Mouse (Mus musculus) 3T3-L1 (cell line): ENCODE results near the gene 2610528J11Rik.
A peak's percentile ranks its signal among the peaks of the same experiment; 100 is the strongest.
"Not testable (repeated sequence)": the region's sequence is repeated elsewhere in the genome, so short reads cannot be mapped to it uniquely, and the experiment has no call there.

Source experiments
- DNase-seq: peaks from one replicate; pipeline ENCODE4 v3.0.0-alpha.2; 2015; ENCODE audit warnings: low read depth, low spot score

2610528J11Rik gene

DNA sequence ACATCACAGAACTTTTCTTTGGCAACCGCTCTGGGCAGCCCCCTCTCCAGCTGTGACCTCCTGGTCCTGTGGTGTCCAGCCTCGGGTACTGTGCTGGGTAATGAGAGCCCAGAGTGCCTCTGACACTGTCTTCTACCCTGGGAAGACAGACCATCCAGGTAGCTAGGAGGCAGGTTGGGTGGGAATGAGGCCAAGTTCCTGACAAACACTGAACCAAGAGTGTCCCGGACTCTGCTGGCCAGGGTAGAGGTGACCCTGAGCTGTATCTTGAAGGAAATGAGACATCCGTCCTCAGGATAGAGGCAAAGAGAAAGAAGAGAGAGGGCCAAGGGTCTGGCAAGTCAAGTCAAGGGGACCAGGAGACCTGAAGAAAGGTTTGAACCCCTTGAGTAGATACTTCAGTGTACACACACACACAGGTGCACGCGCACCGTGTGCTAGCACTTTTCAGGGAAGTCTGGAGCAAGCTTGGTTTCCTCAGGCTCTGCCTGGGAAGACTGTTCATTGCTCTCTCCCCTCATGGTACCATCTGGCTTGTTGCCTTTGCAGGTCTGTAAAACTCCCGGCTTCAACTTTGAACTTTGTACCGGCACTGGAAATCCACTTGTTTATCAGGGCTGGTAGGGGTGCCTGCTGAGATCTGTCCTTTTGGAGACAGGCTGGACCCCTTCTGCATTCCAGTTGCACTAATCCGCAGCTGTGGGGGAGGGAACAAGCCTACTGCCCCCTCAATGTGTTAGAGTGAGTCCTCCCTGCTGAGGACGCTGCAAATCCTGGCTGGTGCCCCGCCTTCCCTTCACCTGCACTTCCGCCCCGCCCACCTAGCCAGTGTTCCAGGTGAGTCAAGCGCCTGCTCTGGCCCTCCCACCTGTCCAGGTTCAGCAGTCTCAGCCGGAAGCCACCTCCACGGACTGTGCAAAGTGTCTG is at the start of gene 2610528J11Rik:
Gene 2610528J11Rik, plus strand, starts transcription at position 592 of the 927 bp plus-strand sequence.
- DNase-seq = no peak

DNA sequence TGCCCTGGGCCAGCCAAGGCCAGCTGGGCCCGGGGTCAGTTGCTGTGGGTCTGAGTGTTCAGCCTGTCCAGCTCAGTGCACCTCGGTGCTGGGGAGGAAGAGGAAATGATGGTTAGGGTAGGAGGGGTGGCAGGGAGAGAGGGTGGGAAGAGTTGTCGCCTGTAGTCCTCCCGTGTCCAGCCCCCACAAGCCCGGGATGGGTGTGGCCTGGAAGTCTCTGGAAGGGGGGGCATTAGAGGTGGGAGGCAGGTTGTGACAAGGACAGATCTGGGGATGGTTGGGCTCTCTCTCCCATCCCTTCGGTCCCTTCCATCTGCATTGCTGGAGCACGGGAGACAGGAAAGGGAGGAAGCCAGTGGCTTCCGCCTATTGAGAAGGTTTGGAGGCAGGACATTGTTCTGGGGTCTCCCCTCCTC is 37.1 kb upstream of the 2610528J11Rik start, which contains the start of gene Tie1:
Gene Tie1, minus strand, starts transcription at position 345 of the 416 bp plus-strand sequence.
- no peak for DNase-seq

GRCm38 (mm10) chr4:118490461-118490860 is 36.3 kb upstream of the 2610528J11Rik start:
- no peak for DNase-seq

DNA sequence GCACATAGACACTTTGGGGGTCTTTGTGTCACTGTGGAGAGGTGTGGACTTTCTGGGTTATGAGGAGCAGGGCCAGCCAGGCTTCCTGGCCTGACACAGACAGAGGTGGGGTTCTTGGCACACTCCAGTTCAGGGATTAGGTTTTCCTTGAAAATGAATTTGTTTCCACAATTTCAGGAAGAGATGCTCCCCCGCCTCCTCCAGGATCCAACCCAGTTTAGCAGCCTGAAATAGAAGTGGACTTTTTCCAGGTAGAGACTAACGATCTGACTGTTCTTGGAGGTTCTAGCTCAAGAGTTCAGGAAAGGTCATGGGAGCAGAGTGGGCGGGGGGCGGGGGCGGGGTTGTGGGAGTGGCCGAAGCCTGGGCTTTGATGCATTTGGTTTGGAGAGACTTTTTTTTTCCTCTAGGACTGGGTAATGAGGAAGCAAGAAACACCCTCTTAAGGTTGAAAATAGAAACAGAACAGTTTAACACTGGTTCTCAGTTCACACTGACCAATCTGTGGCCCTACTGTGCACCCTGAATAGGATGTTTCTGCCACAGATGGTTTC is 26.6 kb upstream of the 2610528J11Rik start:
- DNase-seq = no peak

DNA sequence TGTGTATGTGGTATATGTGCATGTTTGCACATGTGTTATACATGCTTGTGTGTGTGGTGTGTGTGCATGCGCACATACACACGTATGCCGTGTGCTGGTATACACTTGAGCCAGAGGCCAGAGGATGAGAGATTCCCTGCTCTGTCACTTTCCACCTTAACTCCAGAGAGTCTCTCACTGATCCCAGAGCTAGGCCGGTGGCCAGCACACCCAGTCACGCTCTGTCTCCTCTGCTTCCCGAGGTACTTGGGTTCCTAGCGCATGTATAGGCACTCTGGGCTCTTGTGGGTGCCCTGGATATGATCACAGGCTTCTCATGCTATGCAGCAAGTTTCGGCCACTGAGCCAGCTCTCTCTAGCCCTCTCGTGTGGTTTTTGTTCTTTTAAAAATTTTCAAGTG is 26.0 kb upstream of the 2610528J11Rik start:
- DNase-seq = no peak

GRCm38 (mm10) chr4:118505551-118505950 is 21.2 kb upstream of the 2610528J11Rik start:
- DNase-seq = peak; percentile 94

DNA sequence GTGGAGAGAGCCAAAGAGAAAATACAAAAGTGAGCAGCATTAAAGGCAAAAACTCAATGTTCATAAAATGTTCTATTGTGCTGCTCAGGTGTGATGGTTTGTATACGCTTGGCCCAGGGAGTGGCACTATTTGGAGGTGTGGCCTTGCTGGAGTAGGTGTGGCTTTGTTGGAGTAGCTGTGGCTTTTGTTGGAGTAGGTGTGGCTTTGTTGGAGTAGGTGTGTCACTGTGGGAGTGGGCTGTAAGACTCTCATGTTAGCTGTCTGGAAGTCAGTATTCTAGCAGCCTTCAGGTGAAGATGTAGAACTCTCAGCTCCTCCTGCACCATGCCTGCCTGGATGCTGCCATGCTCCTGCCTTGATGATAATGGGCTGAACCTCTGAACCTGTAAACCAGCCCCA is 19.6 kb upstream of the 2610528J11Rik start:
- not testable (repeated sequence) for DNase-seq

- DNase-seq = no peak
Measured at GRCm38 (mm10) chr4:118509050-118509449, 17.7 kb upstream of the 2610528J11Rik start.

GRCm38 (mm10) chr4:118516699-118517496 is 9.9 kb upstream of the 2610528J11Rik start:
- no peak for DNase-seq

DNA sequence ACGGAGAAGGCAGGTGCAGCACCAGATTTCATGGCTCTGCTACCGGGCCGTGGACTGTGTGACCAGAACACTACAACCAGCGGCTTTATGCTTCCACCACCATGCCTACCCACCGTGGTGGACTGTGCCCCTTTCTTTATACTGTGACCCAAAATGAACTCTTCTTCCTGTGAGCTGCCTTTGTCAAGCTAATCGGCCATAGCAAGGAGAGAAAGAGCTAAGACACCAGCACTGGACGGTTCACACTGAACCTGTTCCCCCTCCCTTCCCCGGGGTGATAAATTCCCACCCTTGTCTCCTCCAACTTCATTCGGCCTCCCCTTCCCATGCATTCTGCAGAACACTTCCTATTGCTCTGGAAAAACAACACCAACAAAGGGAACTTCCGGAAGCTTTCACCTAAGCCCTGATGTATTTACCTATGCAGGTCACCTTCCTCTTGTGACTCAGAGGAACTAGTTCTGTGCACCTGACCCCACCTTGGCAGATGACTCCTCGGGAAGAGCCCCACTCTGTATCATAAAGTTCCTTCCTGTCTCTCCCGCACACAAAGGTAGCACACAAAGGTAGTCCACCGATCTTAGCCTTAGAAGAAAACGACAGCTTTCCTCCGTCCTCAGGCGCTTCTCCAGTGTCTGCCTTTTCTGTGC is 9.2 kb upstream of the 2610528J11Rik start:
- DNase-seq = no peak

- no peak for DNase-seq
Measured at GRCm38 (mm10) chr4:118518208-118518607, 8.6 kb upstream of the 2610528J11Rik start.

DNA sequence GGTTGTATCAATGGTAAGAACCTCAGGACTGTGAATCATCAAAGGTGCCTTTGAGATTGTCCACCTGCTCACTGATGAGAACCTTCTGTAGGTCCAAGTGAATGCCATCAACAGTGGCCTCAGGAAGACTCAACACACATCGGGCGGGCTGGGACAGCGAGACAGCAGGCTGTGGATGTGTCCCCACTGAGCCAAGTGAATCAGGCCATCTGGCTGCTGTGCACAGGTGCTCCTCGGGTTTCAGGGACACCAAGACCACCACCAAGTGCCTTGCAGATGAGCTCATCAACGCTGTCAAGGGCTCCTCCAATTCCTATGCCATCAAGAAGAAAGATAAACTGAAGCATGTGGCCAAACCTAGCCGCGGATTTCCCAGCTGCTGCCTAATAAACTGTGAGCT is 4.6 kb upstream of the 2610528J11Rik start:
- DNase-seq = no peak

GRCm38 (mm10) chr4:118523976-118524375 is 2.8 kb upstream of the 2610528J11Rik start:
- DNase-seq = no peak

- DNase-seq = no peak
Measured at GRCm38 (mm10) chr4:118525779-118526178, 1.0 kb upstream of the 2610528J11Rik start.

DNA sequence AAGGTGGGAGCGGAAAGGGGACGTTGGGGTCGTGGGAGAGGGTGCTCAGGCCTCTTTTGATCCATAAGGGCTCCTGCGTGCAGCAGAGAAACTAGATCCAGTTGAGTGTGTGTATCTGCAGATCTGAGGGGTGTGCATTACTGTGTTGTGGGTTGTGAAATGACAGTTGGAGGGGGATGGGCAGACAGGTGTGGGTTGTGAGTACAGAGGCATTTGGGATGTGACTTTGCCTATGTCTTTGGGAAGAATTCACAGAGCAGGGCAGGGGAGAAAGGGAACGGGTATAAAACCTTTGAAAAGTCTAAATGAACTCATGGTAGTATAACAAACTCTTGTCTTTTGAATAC is 509 bp downstream of the 2610528J11Rik start:
- no peak for DNase-seq

DNA sequence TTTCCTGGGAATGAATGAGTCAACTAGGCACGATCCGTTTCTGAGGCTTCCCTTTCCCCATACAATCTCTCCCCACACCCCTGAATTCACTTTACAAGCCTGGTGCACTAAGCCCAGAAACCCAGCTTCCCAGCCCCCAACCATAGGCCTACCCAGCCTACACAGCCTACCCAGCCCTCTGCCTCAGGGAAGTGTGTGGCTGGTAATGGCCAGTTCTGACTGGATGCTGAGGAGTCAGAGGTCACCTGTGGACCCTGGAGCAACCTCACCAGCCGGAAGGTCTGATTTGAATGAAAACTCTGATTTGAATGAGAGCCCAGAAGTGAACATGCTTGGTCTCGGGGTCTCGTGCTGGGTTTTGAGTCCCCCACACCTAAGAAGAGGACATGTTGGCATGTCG is 921 bp downstream of the 2610528J11Rik start:
- DNase-seq = no peak

DNA sequence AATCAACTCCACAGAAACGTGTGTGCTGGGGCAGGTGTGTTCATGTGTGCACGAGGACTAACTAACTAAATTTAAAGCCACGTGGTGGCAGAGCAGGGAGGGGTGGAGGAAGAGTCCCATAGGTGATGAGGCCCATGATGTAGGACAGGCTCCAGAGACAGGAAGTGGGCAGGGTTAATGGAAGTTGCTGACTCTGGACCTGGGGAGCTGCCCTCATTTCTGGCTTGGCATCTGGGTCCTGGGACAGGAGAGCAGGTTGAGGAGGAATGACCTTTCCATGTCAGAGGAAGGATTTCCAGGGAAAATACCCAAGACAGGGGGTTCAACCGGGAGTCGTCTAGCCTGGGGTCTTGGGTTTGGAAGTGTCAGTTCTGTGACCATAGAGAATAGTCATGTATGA is 5.9 kb downstream of the 2610528J11Rik start:
- DNase-seq = no peak

GRCm38 (mm10) chr4:118533156-118533555 is 6.4 kb downstream of the 2610528J11Rik start:
- DNase-seq = no peak

- DNase-seq = no peak
Measured at GRCm38 (mm10) chr4:118533605-118534004, 6.8 kb downstream of the 2610528J11Rik start.

- DNase-seq = no peak
Measured at GRCm38 (mm10) chr4:118535610-118536009, 8.8 kb downstream of the 2610528J11Rik start.

DNA sequence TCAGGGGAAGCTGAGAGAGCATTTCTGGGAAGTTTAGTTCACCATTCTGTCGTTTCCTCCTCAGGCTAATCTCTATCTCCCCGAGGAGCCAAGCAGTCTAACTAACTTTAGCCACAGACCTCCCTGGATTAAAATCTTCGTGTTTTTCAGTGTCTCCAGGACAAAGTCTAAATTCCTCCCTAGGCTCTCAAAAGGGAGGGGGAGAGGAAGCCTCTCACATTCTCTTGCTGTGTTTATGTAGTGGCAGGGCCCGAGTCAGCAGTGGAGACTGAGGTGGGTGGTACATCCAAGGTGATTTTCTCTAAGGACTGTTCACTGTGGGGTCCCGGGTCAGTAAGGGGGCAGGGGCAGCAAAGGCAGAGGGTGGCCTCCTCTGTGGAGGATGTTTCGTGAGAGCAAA is 11.0 kb downstream of the 2610528J11Rik start:
- DNase-seq = no peak

DNA sequence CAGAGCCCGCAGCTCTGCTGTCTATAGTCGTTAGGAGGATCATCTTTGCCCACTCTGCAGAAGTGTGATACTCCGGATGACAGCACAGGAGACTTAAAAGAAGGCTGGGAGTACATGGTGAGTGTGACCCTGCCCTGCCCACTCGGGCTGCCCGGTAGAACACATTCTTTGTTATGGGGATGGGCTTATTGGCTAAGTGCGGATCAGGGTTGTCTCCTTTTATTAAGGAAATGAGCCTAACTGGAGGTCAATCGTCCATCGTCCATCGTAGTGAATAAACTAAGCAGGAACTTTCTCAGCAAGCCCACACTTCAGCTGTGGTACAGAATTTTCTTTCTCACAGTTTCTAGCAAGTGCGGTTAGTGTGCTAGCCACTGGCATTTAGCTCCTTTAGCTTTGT is 13.1 kb downstream of the 2610528J11Rik start:
- DNase-seq = no peak
